Mouse (Mus musculus) adrenal gland, adult 18-20 months (tissue): ENCODE data around the gene Rhof. TPM values are rescaled to one million over a fixed set of nuclear protein-coding genes. Genes with fewer than 3 reads are reported as not detected.
A peak's percentile ranks its signal among the peaks of the same experiment; 100 is the strongest.
"Not testable (repeated sequence)": the region's sequence is repeated elsewhere in the genome, so short reads cannot be mapped to it uniquely, and the experiment has no call there.

Experiments
- DNase-seq, 2 experiments: peaks; one replicate each; pipeline ENCODE4 v3.0.0; 2021 to 2022; ENCODE audit warnings: low spot score in 2 of 2
- total RNA-seq, 2 experiments: library from RNA; stranded (reverse); gene quantifications; 1 replicate in 1 of 2; 2 replicates in 1 of 2; pipeline ENCODE4 v1.2.3; 2021

Rhof gene
- total RNA-seq, 2 experiments from 2014 or later: 0.66 to 1.2 TPM

- no peak for DNase-seq
Observed at GRCm38 (mm10) chr5:123076419-123077281, 55.8 kb downstream of the Rhof start.

GRCm38 (mm10) chr5:123075576-123076418 is 56.7 kb downstream of the Rhof start:
- DNase-seq: peak; percentile 98

GRCm38 (mm10) chr5:123068714-123069113 is 63.8 kb downstream of the Rhof start:
- no peak for DNase-seq

DNA sequence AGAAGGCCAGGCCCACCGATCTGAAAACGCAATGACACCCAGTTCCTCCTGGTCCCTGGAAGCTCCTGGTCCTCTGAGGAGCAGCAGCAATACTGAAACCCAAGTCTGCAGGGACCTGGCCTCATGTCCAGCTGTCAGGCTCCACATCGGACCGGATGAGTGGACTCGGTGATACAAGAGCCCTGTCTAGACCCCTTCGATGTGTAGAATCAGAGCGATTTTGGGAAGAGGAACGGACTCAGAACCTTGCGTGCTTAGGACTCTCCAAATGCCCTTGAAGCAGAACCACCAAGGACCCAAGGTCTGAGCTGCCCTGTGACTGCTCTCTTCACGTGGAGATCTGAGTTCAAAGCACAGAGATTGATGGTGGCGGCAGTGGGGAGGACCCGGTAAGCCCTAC is 64.4 kb downstream of the Rhof start, which contains the start of gene Tmem120b:
TSS of gene Tmem120b (plus strand) at position 301 of the 400 bp plus-strand sequence.
- no peak for DNase-seq

DNA sequence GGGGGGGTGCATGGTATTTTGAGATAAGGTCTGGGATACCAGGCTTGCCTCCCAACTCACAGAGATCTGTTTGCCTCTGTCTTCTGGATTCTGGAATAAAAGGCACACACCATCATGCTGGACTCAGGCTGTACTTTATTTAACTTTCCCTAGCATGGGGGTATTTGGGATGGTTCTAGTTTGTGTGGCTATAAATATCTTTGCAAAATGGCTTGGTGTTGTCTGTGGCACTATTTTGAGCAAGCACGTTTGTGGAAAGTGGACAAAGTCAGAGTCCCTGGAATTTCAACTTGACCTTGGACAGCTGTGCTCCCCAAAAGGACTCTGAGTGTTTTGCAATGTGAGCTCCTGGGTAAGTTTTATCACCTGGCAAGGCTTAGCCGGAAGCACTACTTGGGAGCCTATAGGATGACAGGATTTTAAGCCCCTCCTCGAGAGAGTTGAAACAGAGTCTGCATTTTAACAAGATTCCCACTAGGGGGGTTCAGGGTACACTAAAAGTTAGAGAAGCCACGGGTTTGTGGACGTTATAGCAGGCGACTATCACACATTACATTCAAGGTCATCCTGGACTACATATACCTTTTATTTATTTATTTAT is 65.0 kb downstream of the Rhof start:
- DNase-seq: no peak

GRCm38 (mm10) chr5:123064207-123064606 is 68.3 kb downstream of the Rhof start:
- DNase-seq: peak; percentile 53 to 62

DNA sequence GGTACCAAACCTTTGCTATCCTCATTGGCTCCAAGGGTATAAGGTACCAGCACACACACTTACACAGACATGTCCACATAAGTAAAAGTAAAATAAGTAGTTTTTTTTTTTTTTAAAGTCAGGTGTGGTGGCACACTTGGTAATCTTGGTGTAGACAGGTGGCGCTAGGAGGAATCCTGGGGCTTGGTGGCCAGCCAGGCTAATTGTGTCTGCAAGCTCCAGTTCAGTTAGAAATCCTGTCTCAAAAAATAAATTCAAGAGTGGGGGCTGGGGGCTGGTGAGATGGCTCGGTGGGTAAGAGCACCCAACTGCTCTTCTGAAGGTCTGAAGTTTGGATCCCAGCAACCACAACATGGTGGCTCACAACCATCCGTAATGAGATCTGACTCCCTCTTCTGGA is 69.4 kb downstream of the Rhof start:
- no peak for DNase-seq

- not testable (repeated sequence) for DNase-seq
Observed at GRCm38 (mm10) chr5:123061402-123061749, 71.1 kb downstream of the Rhof start.

DNA sequence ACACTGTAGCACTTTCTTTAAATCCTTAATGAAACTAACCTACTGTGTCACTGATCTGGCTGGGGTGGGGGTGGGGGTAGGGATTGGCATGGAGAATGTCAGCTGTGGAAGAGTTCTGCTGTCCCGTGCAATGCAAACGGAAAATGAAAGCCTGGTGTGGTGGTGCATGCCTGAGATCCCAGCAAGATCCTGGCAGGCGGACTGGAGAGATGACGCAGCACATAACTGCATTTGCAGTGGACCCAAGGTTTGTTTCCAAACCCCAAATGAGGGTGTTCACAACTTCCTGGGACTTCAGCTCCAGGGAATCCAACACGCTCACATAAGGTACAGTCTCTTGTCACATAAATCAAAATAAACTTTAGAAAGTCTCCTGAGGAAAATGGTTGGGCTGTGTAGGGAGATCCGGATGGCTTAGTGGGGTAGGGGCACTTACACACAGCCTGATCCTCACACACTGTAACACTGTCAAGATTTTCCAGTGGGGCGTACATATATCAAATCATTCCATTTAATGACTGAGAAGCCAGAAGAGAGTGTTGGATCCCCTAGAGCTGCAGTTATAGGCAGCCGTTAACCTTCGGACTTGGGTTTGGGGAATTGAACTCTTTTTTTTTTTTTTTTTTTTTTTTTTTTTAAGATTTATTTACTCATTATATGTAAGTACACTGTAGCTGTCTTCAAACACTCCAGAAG is 71.6 kb downstream of the Rhof start:
- DNase-seq: no peak

DNA sequence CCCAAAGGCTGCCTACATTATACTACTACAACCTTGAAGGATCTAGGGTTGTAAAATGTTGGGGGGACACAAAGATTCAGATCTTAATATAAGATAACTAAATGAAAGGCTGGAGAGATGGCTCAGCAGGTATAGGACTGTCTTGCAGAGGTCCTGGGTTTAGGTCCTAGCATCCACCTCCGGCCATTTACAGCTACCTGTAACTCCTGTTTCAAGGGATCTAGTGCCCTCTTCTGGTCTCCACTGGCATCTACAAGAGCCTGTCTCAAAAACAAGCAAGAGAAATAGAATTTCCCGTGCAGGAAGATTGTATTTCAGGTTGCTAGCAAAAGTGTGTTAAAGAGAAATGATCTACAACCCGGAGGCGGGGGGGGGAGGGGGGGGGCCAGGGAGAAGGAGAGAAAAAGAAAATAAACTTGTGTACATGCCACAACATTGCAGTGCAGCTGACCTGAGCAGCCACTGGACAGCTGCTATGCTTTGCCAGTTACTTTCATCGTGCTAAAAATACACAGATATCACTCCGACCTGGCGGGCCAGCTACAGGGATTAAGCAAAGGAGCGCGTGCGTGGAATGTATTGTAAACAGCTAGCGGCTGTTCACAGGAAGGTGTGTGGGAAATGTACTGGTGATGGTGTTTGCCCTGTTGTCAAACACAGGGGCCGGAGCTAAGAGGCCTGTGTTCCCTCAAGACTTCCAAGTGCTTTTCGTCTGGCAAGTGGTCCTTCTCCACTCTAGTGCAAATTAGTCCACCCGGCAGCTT is 72.6 kb downstream of the Rhof start:
- no peak for DNase-seq

GRCm38 (mm10) chr5:123058251-123059102 is 74.0 kb downstream of the Rhof start:
- peak in 1 of 2 experiments; percentile 28 for DNase-seq

- peak; percentile 95 to 97 for DNase-seq
Observed at GRCm38 (mm10) chr5:123057366-123058250, 74.9 kb downstream of the Rhof start.

Other genes starting within 250 kb of the Rhof start
- 10 to 100 TPM; 13.0 to 13.7 TPM for gene Kdm2b, start 142.9 kb downstream of the Rhof start, total RNA-seq
- 10 to 100 TPM; 10.1 to 11.0 TPM for gene Orai1, start 117.6 kb downstream of the Rhof start, total RNA-seq
- gene Morn3, start 85.7 kb downstream of the Rhof start, total RNA-seq: not detected
- gene Tmem120b, start 64.3 kb downstream of the Rhof start, total RNA-seq: 10 to 100 TPM; 22.2 to 68.8 TPM
- 10 to 100 TPM; 19.1 to 25.8 TPM for gene Setd1b, start 9.5 kb upstream of the Rhof start, total RNA-seq
- gene Psmd9, start 36.7 kb upstream of the Rhof start, total RNA-seq: 10 to 100 TPM; 20.7 to 21.1 TPM
- gene Hpd, start 50.0 kb upstream of the Rhof start, total RNA-seq: 1 to 10 TPM; 1.2 to 3.6 TPM
- gene Wdr66, start 119.4 kb upstream of the Rhof start, total RNA-seq: under 1 TPM; 0.61 to 0.99 TPM
- 1 to 10 TPM; 6.9 to 7.1 TPM for gene Bcl7a, start 211.1 kb upstream of the Rhof start, total RNA-seq